Mouse (Mus musculus) heart, postnatal 14 days (tissue): ENCODE results near the gene Anapc16. TPM values are rescaled to one million over a fixed set of nuclear protein-coding genes. Genes with fewer than 3 reads are reported as not detected.
"Not testable (repeated sequence)": the region's sequence is repeated elsewhere in the genome, so short reads cannot be mapped to it uniquely, and the experiment has no call there.

Experiments
- DNase-seq, 2 experiments: peaks; one replicate each; pipeline ENCODE4 v3.0.0; 2021 to 2022
- intact Hi-C: fragments of 180-260 bp; cut with DNase I; formaldehyde crosslinking; loops from one replicate; pipeline ENCODE4 v1.15.1; 2025
- total RNA-seq, 2 experiments: library from RNA; stranded (reverse); gene quantifications; 2 replicates each; pipeline ENCODE4 v1.2.3; 2021

Anapc16 gene
- total RNA-seq, 2 experiments from 2014 or later: 64.8 to 70.1 TPM

- intact Hi-C loops: loop anchor here (1.0 to 5.0 kb wide), 3 partner anchors 52 to 110 kb away; partner anchors contain the start of gene Ddit4
- no peak for DNase-seq
Measured at GRCm38 (mm10) chr10:60003213-60003752, 348 bp upstream of the Anapc16 start.

GRCm38 (mm10) chr10:60002203-60002602 is 732 bp downstream of the Anapc16 start:
- intact Hi-C loops: loop anchor here (5.0 kb wide), 1 partner anchor 65 kb away; no protein-coding TSS in a partner anchor
- no peak for DNase-seq

GRCm38 (mm10) chr10:60001663-60002062 is 1.3 kb downstream of the Anapc16 start:
- not testable (repeated sequence) for DNase-seq
- intact Hi-C loops: loop anchor here (5.0 kb wide), 1 partner anchor 66 kb away; no protein-coding TSS in a partner anchor

GRCm38 (mm10) chr10:59999057-59999456 is 3.9 kb downstream of the Anapc16 start:
- intact Hi-C loops: no loop called here
- no peak for DNase-seq

- intact Hi-C loops: no loop called here
- peak; percentile 48 to 76 for DNase-seq
Measured at GRCm38 (mm10) chr10:59997591-59997990, 5.3 kb downstream of the Anapc16 start.

GRCm38 (mm10) chr10:59995889-59996288 is 7.0 kb downstream of the Anapc16 start:
- intact Hi-C loops: no loop called here
- peak in 1 of 2 experiments; percentile 29 for DNase-seq

- DNase-seq, intact Hi-C loops: not testable (repeated sequence)
Measured at GRCm38 (mm10) chr10:59993813-59994212, 9.1 kb downstream of the Anapc16 start.

GRCm38 (mm10) chr10:59992024-59992423 is 10.9 kb downstream of the Anapc16 start:
- intact Hi-C loops: no loop called here
- DNase-seq: no peak

- intact Hi-C loops: no loop called here
- DNase-seq: no peak
Measured at GRCm38 (mm10) chr10:59991262-59991880, 11.6 kb downstream of the Anapc16 start.

- DNase-seq: no peak
- intact Hi-C loops: no loop called here
Measured at GRCm38 (mm10) chr10:59990393-59990792, 12.5 kb downstream of the Anapc16 start.

GRCm38 (mm10) chr10:59988036-59988435 is 14.9 kb downstream of the Anapc16 start:
- intact Hi-C loops: no loop called here
- DNase-seq: peak; percentile 64 to 73

GRCm38 (mm10) chr10:59982379-59982873 is 20.5 kb downstream of the Anapc16 start:
- no peak for DNase-seq
- intact Hi-C loops: loop anchor here (5.0 kb wide), 1 partner anchor 85 kb away; no protein-coding TSS in a partner anchor

- intact Hi-C loops: loop anchor here (5.0 kb wide), 1 partner anchor 84 kb away; no protein-coding TSS in a partner anchor
- DNase-seq: peak in 1 of 2 experiments; percentile 75
Measured at GRCm38 (mm10) chr10:59981792-59982191, 21.1 kb downstream of the Anapc16 start.

GRCm38 (mm10) chr10:59981336-59981735 is 21.6 kb downstream of the Anapc16 start:
- intact Hi-C loops: loop anchor here (5.0 kb wide), 1 partner anchor 84 kb away; no protein-coding TSS in a partner anchor
- no peak for DNase-seq

GRCm38 (mm10) chr10:59980815-59981244 is 22.1 kb downstream of the Anapc16 start:
- intact Hi-C loops: loop anchor here (5.0 kb wide), 1 partner anchor 84 kb away; no protein-coding TSS in a partner anchor
- DNase-seq: peak; percentile 43 to 55

- peak; percentile 89 for DNase-seq
- intact Hi-C loops: no loop called here
Measured at GRCm38 (mm10) chr10:59978873-59979743, 23.8 kb downstream of the Anapc16 start.

- DNase-seq: no peak
- intact Hi-C loops: no loop called here
Measured at GRCm38 (mm10) chr10:59978401-59978800, 24.5 kb downstream of the Anapc16 start.

- peak in 1 of 2 experiments; percentile 40 for DNase-seq
- intact Hi-C loops: no loop called here
Measured at GRCm38 (mm10) chr10:59977715-59978343, 25.1 kb downstream of the Anapc16 start.

- no peak for DNase-seq
- intact Hi-C loops: no loop called here
Measured at GRCm38 (mm10) chr10:59977141-59977540, 25.8 kb downstream of the Anapc16 start.

- DNase-seq: peak; percentile 59 to 68
- intact Hi-C loops: loop anchor here (1.0 kb wide), 1 partner anchor 23 kb away; the partner anchor contains the start of gene Ddit4
Measured at GRCm38 (mm10) chr10:59974786-59975185, 28.1 kb downstream of the Anapc16 start.
